Mouse (Mus musculus) testis, adult 2 months (tissue): ENCODE measurements at regions not wholly inside any gene's neighbourhood (a gene's known extent, or its start where the extent isn't known, plus 50 kb on each side); places are given as distances from the start of the nearest gene placed in this dataset.

Source experiments
- CTCF ChIP-seq: fragments of 200-500 bp; IDR thresholded peaks from 2 replicates; pipeline ENCODE4 v1.5.1; 2012; ENCODE audit warnings: low read depth, mild to moderate bottlenecking, inconsistent platforms, low read length, moderate library complexity; ENCODE audit not compliant: control insufficient read depth, insufficient read depth, insufficient replicate concordance
- POLR2A ChIP-seq: fragments of 200-500 bp; IDR thresholded peaks from 2 replicates; pipeline ENCODE4 v1.6.1; 2012; ENCODE audit warnings: low read depth, mild to moderate bottlenecking, inconsistent platforms, low read length, moderate library complexity; ENCODE audit not compliant: control insufficient read depth

GRCm38 (mm10) chr2:92521527-92521926 is 61.2 kb upstream of the Slc35c1 start:
- TF ChIP-seq CTCF (no peak), POLR2A (no peak)
